Mouse (Mus musculus): ENCODE measurements at regions not wholly inside any gene's neighbourhood (a gene's known extent, or its start where the extent isn't known, plus 50 kb on each side); places are given as distances from the start of the nearest gene placed in this dataset.

DNA sequence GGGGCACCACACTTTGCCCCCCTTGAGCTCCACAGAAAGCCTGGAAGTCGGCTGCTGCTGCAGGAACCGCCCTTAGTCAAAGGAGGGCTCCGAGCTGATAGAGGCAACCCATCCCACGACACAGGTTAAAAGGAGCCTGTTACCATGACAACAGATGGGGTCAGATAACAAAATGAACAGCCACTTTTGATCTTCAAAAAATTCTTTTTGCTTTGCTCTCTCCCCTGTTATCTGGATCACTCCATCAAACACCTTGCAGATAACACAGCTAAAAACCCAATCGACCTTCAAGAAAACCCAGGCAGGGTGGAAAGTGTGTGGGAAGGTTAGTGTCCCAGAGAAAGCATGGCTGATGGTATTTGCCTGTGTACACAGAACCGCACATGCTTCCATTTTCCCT, 52.1 kb upstream of the Irx2 start:
- Histone ChIP-seq H3K27me3 (replicated peaks; ENCODE audit: control insufficient read depth, insufficient read depth, low read length) (no peaks in the 10 kb centered on the region), H3K27ac (ENCODE audit: low read length) (no peak overlapping the region), H3K9me3 (ENCODE audit: control insufficient read depth, low read length) (peaks cover 2% of the 10 kb centered on the region; the same call in 1 of the 2 replicates), H3K4me3 (replicated peaks; ENCODE audit: low read length) (no peak overlapping the region), H3K4me1 (replicated peaks; ENCODE audit: control insufficient read depth, insufficient read depth, low read length) (no peaks in the 10 kb centered on the region), H3K36me3 (ENCODE audit: control insufficient read depth, insufficient read depth) (no peaks in the 10 kb centered on the region), H3K9ac (replicated peaks; ENCODE audit: low read depth, low read length) (no peak overlapping the region), H3K4me2 (ENCODE audit: low read length) (no peak overlapping the region)
- ATAC-seq = no peak
- WGBS = 38% methylated on average over 6 of the region's 6 CpGs

DNA sequence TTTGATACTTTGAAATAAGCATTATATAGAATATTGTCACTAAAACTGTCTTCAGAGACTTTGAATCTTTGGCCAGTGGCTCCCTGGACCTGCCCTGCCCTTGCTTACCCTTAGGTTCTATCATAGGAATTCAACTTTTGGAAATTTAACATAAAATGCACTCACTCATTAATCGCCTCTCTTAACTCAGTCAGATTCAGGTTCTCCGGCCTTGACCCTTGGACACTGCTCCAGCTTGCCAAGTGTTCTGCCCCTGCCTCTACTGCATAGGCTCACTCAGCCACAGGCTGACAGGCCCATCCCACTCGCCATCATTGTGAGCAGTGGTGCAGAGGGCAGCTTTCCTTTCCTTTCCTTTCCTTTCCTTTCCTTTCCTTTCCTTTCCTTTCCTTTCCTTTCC, 50.2 kb upstream of the Irx2 start:
- Histone ChIP-seq H3K4me3 (replicated peaks; ENCODE audit: low read length) (no peak overlapping the region), H3K27ac (ENCODE audit: low read length) (no peak overlapping the region), H3K27me3 (replicated peaks; ENCODE audit: control insufficient read depth, insufficient read depth, low read length) (no peaks in the 10 kb centered on the region), H3K36me3 (ENCODE audit: control insufficient read depth, insufficient read depth) (no peaks in the 10 kb centered on the region), H3K9me3 (ENCODE audit: control insufficient read depth, low read length) (peaks cover 2% of the 10 kb centered on the region; the same call in 1 of the 2 replicates), H3K9ac (replicated peaks; ENCODE audit: low read depth, low read length) (no peak overlapping the region), H3K4me2 (ENCODE audit: low read length) (no peak overlapping the region), H3K4me1 (replicated peaks; ENCODE audit: control insufficient read depth, insufficient read depth, low read length) (no peaks in the 10 kb centered on the region)
- 86% methylated on average over 3 of the region's 3 CpGs for WGBS
- no peak for ATAC-seq

All from forebrain, embryonic 16.5 days (tissue).